Mouse (Mus musculus): Measurements from ENCODE around the gene Ccn5.

DNA sequence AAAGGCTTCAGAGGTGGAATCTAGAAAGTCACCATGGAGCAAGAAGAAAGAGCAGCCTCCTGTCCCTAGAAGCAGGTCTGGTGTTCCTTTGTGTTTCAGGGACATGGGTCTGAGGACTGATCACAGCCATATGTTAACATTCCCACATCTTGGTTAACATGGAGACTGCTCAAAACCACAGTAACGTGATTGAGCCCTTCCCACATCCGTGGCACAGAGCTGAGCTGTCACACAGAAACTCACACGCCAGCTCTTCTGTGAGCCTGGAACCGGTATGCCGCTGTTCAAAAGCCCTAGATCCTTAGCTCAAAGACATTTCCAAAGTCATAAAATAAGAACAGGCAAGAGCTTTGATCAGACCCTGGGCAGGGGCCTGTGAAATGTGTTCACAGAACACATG is 19.3 kb upstream of the Ccn5 start:
- TF ChIP-seq POLR2AphosphoS5 (IDR thresholded peaks at IDR 0.05; ENCODE audit: insufficient replicate concordance, low read depth, low read length) = no peak
- no peak for TF ChIP-seq CTCF (IDR thresholded peaks at IDR 0.05; ENCODE audit: low read depth, low read length)

Measured in G1E (cell line).